Mouse (Mus musculus) G1E (cell line): ENCODE data around the gene Frmd8. TPM values are rescaled to one million over a fixed set of nuclear protein-coding genes. Genes with fewer than 3 reads are reported as not detected.
A peak's percentile ranks its signal among the peaks of the same experiment; 100 is the strongest.

Experiments
- ATAC-seq: 2 replicates; pipeline ENCODE4 v1.8.0; 2016; ENCODE audit warnings: mild to moderate bottlenecking; ENCODE audit not compliant: insufficient number of reproducible peaks, poor library complexity, low FRiP score, severe bottlenecking; ENCODE audit errors: extremely low read depth
- DNase-seq: peaks from one replicate; pipeline ENCODE4 v3.0.0; 2012; ENCODE audit warnings: low spot score
- H3K27me3 ChIP-seq: 2 replicates; pipeline ENCODE4 v1.6.1; 2012; ENCODE audit warnings: mild to moderate bottlenecking, low read length, inconsistent platforms; ENCODE audit not compliant: insufficient read depth
- H3K36me3 ChIP-seq: replicated peaks from 2 replicates; pipeline ENCODE3; 2012; ENCODE audit warnings: mild to moderate bottlenecking, inconsistent platforms
- H3K4me1 ChIP-seq: 2 replicates; pipeline ENCODE4 v1.6.1; 2012; ENCODE audit warnings: low read depth, low read length, inconsistent platforms, mixed read lengths; ENCODE audit not compliant: insufficient read depth
- H3K4me3 ChIP-seq: 2 replicates; pipeline ENCODE4 v1.5.1; 2012; ENCODE audit warnings: low read depth, mild to moderate bottlenecking, inconsistent platforms, low read length, moderate library complexity, mixed read lengths
- H3K9me3 ChIP-seq: replicated peaks from 2 replicates; pipeline ENCODE4 v1.6.1; 2012; ENCODE audit warnings: inconsistent platforms
- CTCF ChIP-seq: IDR thresholded peaks from 2 replicates; pipeline ENCODE4 v1.5.1; 2012; ENCODE audit warnings: low read depth, low read length, inconsistent platforms, mixed read lengths
- GATA1 ChIP-seq: IDR thresholded peaks from 2 replicates; pipeline ENCODE4 v1.6.1; 2012; ENCODE audit warnings: borderline replicate concordance, low read length, inconsistent platforms, mixed read lengths
- GATA2 ChIP-seq: IDR thresholded peaks from 2 replicates; pipeline ENCODE4 v1.6.1; 2012; ENCODE audit warnings: low read depth, low read length, inconsistent platforms, borderline replicate concordance
- POLR2AphosphoS5 ChIP-seq: IDR thresholded peaks from 2 replicates; pipeline ENCODE4 v1.6.1; 2012; ENCODE audit warnings: low read depth, low read length, inconsistent platforms; ENCODE audit not compliant: insufficient replicate concordance
- TAL1 ChIP-seq: conservative IDR thresholded peaks from 2 replicates; pipeline ENCODE4 v1.6.1; 2012; ENCODE audit warnings: low read depth, low read length, inconsistent platforms, mixed read lengths
- polyA plus RNA-seq: library from polyadenylated mRNA; stranded (reverse); fragments of >175 nt; gene quantifications from 2 replicates; pipeline ENCODE4 v1.2.3, GENCODE M21; 2012
- total RNA-seq, 2 experiments: library from RNA; stranded (forward) in 1 of 2; stranded (reverse) in 1 of 2; fragments of 200-1000 nt in 1 of 2; fragments of >200 nt in 1 of 2; fragmentation: Nextera tagmentation in 1 of 2; gene quantifications; 2 replicates each; pipeline ENCODE4 v1.2.3; 2014 to 2017

Frmd8 gene
- total and polyA plus RNA-seq, 3 experiments: 15.1 to 21.9 (median 15.2) TPM

DNA sequence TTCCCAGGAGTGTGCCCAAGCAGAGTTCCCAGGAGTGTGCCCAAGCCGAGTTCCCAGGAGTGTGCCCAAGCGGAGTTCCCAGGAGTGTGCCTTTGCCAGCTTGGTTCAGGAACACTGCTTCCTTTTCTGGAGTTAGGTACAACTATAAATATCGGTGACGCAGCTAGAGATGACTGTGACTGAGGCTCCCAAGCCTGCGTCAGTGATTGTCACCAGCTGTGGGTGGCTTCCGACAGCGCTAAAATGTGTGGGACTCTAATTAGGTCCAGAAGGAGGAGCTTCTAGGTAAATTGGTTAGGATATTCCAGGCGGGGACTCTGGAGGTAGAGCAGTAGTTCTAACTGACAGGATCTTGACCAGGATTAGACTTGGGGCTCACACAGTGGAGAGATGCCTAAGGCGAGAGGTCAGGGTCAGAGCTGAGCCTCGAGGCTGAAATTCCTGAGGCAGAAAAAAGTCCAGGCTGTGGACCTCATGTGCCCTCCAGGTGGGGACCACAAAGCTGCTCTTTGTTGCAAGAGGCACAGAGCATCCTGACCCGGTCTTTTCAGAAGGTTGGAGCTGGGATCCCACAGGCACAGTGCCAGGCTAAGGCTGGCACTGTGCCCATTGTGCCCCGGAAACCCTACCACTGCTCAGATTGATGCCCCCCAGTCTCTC, 52.8 kb downstream of the Frmd8 start:
- Histone ChIP-seq H3K4me1 (peaks cover 46% of the 10 kb centered on the region), H3K36me3 (peaks cover 52% of the 10 kb centered on the region)
- ATAC-seq: no peak

DNA sequence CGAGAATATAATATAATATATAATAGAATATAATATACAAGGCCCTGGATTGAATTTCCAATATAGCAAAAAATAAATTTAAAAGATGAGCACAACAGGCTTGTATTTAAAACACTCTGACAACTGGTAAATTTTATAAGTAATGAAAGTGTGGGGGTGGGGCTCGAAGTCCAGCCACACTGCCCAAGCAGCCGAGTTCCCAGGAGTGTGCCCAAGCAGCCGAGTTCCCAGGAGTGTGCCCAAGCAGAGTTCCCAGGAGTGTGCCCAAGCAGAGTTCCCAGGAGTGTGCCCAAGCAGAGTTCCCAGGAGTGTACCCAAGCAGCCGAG, 53.3 kb downstream of the Frmd8 start:
- H3K4me3 ChIP-seq: no peak overlapping the region
- H3K9me3 ChIP-seq: no peaks in the 10 kb centered on the region
- DNase-seq: no peak
- no peak for ATAC-seq
- H3K36me3 ChIP-seq: peaks cover 47% of the 10 kb centered on the region
- H3K4me1 ChIP-seq: peaks cover 46% of the 10 kb centered on the region
- no peaks in the 10 kb centered on the region for H3K27me3 ChIP-seq
- TF ChIP-seq TAL1 (no peak), GATA2 (no peak), POLR2AphosphoS5 (no peak), GATA1 (no peak), CTCF (no peak)

More for the DNA sequence above, 52.8 kb downstream of the Frmd8 start:
- TF ChIP-seq CTCF: no peak
- no peak for TF ChIP-seq TAL1
- no peak for TF ChIP-seq GATA1
- no peak for TF ChIP-seq GATA2
- TF ChIP-seq POLR2AphosphoS5: no peak
- DNase-seq: no peak
- no peaks in the 10 kb centered on the region for H3K9me3 ChIP-seq
- H3K4me3 ChIP-seq: no peak overlapping the region
- H3K27me3 ChIP-seq: no peaks in the 10 kb centered on the region

DNA sequence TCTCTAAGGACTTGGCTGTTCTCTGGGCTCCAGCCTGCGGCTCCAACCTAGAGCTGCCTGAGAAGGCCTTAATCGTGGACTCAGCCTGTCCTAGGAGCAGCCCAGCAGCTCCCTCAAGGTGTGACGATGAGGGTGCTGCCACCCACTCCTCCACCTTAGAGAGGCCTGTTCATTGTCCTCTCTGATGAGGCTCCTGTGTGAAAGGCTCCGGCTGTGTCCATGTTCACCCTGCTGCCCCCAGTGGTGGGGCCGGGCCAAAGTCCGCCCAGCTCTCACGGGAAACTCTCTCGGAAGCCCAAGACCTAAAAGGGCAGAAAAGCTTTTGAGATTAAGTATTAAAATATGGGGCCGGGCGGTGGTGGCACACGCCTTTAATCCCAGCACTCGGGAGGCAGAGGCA, 55.5 kb downstream of the Frmd8 start:
- DNase-seq: no peak
- H3K36me3 ChIP-seq: peaks cover 25% of the 10 kb centered on the region
- TF ChIP-seq GATA2 (no peak), CTCF (no peak), TAL1 (no peak), POLR2AphosphoS5 (no peak), GATA1 (no peak)
- no peak for ATAC-seq
- peaks cover 53% of the 10 kb centered on the region for H3K4me1 ChIP-seq
- no peak overlapping the region for H3K4me3 ChIP-seq
- no peaks in the 10 kb centered on the region for H3K27me3 ChIP-seq
- H3K9me3 ChIP-seq: no peaks in the 10 kb centered on the region

DNA sequence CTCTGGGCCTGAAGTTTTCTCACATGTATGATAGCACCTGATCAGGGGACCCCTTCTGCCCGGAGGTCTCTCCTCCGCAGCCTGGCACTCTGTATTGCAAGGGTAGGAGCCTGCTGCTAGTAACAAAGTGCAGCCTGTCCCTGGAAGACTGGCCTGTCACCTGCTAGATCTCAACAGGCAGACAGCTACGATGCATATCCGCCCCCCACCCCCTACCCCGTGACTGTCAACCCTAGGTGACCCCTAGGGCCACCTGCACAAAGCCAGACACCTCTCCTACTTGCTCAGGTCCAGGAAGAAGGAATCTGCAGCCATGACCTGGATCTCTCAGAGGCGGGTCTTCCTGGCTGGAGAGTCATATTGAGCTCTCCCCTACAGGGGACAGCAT, 56.5 kb downstream of the Frmd8 start:
- Histone ChIP-seq H3K27me3 (no peaks in the 10 kb centered on the region), H3K4me3 (peak overlapping the region; percentile 58; the same call in 1 of the 2 replicates), H3K9me3 (no peaks in the 10 kb centered on the region), H3K4me1 (peaks cover 50% of the 10 kb centered on the region), H3K36me3 (peaks cover 15% of the 10 kb centered on the region)
- no peak for DNase-seq
- ATAC-seq: no peak
- TF ChIP-seq TAL1 (no peak), GATA1 (no peak), POLR2AphosphoS5 (no peak), GATA2 (no peak), CTCF (no peak)

DNA sequence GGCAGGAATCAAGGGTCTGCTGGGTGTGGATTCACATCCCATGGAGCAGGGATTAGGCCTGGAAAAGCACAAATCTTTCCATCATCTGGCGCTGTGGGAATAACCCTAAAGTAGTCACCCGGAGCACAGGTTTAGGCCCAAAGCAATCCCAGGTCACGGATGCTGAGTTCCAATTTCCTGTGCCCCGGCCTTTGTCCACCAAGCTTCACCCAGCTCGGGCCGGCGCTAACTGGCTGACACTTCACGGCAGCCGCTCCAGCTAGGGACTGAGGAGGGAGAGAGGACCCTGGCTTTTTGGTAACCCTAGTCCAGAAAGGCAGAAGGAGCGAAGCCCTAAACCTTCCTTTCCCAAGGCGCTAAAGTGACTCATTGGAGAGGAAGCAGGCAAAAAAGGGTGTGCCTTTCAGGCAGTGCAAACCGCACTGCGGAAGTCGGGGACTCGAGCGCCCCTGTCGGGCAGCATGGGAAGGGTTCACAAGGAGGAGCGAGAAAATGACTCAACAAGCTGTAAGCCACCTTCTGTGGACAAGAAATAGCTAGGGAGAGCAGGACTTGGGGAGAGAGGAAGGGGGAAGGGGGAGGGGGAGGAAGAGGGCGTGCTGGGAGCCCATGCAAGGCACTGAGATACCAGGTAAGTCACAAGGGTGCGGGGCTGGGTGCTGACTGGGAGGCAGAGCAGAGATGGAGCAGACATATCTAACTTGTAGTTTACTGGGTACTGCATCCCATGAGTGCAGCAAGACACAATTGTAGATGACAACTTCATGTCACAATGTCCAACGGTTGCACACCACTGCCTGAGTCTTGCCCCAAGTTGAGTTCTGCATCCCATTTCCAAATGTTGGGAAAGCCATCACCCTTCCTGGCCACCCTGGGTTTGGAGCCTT, 57.1 kb downstream of the Frmd8 start:
- DNase-seq: peak; percentile 72

DNA sequence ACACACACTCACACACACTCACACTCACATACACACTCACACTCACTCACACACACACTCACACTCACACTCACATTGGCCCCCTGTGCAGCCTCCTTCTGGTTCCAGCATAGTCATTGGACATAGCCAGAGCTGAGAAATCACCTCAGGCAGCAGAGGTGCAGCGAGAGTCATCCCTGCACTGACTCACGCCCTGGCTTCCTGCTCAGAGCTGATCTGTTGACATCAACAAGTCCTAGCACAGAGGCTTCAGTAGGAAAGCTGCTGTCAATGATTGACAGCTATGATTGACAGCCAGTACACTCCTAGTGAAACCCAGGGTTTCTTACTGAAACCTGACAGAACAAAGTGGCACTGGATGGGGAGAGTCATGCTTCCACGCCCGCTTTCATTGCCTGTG, 59.1 kb downstream of the Frmd8 start:
- no peak; the same call in 1 of the 2 replicates for ATAC-seq
- H3K9me3 ChIP-seq: no peaks in the 10 kb centered on the region
- no peaks in the 10 kb centered on the region for H3K27me3 ChIP-seq
- H3K36me3 ChIP-seq: no peaks in the 10 kb centered on the region
- H3K4me1 ChIP-seq: peaks cover 50% of the 10 kb centered on the region
- TF ChIP-seq TAL1 (no peak), GATA1 (no peak), POLR2AphosphoS5 (no peak), GATA2 (no peak), CTCF (no peak)
- H3K4me3 ChIP-seq: no peak overlapping the region
- DNase-seq: no peak

More for the DNA sequence above, 57.1 kb downstream of the Frmd8 start:
- Histone ChIP-seq H3K4me3 (peak overlapping the region; percentile 58), H3K9me3 (no peaks in the 10 kb centered on the region), H3K27me3 (no peaks in the 10 kb centered on the region), H3K36me3 (peaks cover 9% of the 10 kb centered on the region), H3K4me1 (peaks cover 44% of the 10 kb centered on the region)
- peak; percentile 72 for ATAC-seq
- TF ChIP-seq POLR2AphosphoS5 (no peak), CTCF (peak; percentile 79), GATA1 (no peak), TAL1 (no peak), GATA2 (no peak)
